Mouse (Mus musculus): Measurements from ENCODE around the gene Olfr385.
"Not testable (repeated sequence)": the region's sequence is repeated elsewhere in the genome, so short reads cannot be mapped to it uniquely, and the experiment has no call there.

The Olfr385 gene

GRCm38 (mm10) chr11:73592908-73593307 lies at the start of gene Olfr385:
Olfr385 (minus strand) TSS chr11:73593008.
- no peak for DNase-seq (ENCODE audit: low spot score)

GRCm38 (mm10) chr11:73598294-73598693 lies 5.5 kb upstream of the Olfr385 start, which contains the start of gene Olfr384:
Olfr384 (plus strand) TSS chr11:73598594.
- no peak for DNase-seq (ENCODE audit: low spot score)

- not testable (repeated sequence) for DNase-seq (ENCODE audit: low spot score)
These were observed 9.6 kb downstream of the Olfr385 start for GRCm38 (mm10) chr11:73583188-73583587.

GRCm38 (mm10) chr11:73579871-73580270 lies 12.9 kb downstream of the Olfr385 start:
- DNase-seq (ENCODE audit: low spot score) = no peak
